Mouse (Mus musculus) liver, embryonic 15.5 days (tissue): Measurements from ENCODE around the gene 2900011O08Rik. TPM values are rescaled to one million over a fixed set of nuclear protein-coding genes. Genes with fewer than 3 reads are reported as not detected.

ENCODE experiments used
- ATAC-seq: fragments of 200-750 bp; cut with Nextera tagmentation; 2 replicates; pipeline ENCODE4 v1.8.0; 2017; ENCODE audit warnings: moderate number of reproducible peaks, mild to moderate bottlenecking, moderate library complexity; ENCODE audit not compliant: insufficient read depth
- H3K27ac ChIP-seq: fragments of 300-500 bp; sonication (generic); replicated peaks from 2 replicates; pipeline ENCODE4 v1.5.1; 2015; ENCODE audit warnings: mild to moderate bottlenecking, inconsistent platforms
- H3K27me3 ChIP-seq: fragments of 300-500 bp; sonication (generic); 2 replicates; pipeline ENCODE4 v1.6.1; 2015; ENCODE audit warnings: mild to moderate bottlenecking, inconsistent platforms
- H3K36me3 ChIP-seq: fragments of 300-500 bp; sonication (generic); replicated peaks from 2 replicates; pipeline ENCODE4 v1.6.1; 2015; ENCODE audit warnings: moderate library complexity, mild to moderate bottlenecking, inconsistent platforms
- H3K4me1 ChIP-seq: fragments of 300-500 bp; sonication (generic); replicated peaks from 2 replicates; pipeline ENCODE4 v1.6.1; 2015; ENCODE audit warnings: inconsistent platforms
- H3K4me2 ChIP-seq: fragments of 300-500 bp; sonication (generic); 2 replicates; pipeline ENCODE4 v1.6.1; 2015; ENCODE audit warnings: moderate library complexity, mild to moderate bottlenecking, inconsistent platforms
- H3K4me3 ChIP-seq: fragments of 300-500 bp; sonication (generic); replicated peaks from 2 replicates; pipeline ENCODE4 v1.5.1; 2015; ENCODE audit warnings: mild to moderate bottlenecking, inconsistent platforms
- H3K9ac ChIP-seq: fragments of 300-500 bp; sonication (generic); 2 replicates; pipeline ENCODE4 v1.6.1; 2015; ENCODE audit warnings: moderate library complexity, mild to moderate bottlenecking, inconsistent platforms
- H3K9me3 ChIP-seq: fragments of 300-500 bp; sonication (generic); replicated peaks from 2 replicates; pipeline ENCODE4 v1.6.1; 2016; ENCODE audit warnings: inconsistent platforms
- whole genome bisulfite sequencing: fragments of 180-500 bp; shearing (Covaris S2); methylation state at CpG from one replicate; pipeline ENCODE4 v1.1.7; 2015; ENCODE audit warnings: mixed read lengths; ENCODE audit not compliant: insufficient replicate concordance; 5-methylcytosine and 5-hydroxymethylcytosine counted together
- microRNA-seq: library from miRNA; unstranded; fragments of <30 nt; microRNA quantifications from one replicate; pipeline ENCODE4, GENCODE M21; 2016
- polyA plus RNA-seq: library from polyadenylated mRNA; unstranded; fragments of >200 nt; fragmentation: Nextera tagmentation; extraction: Ambion mirVana; gene quantifications from 2 replicates; pipeline ENCODE4 v1.2.1, GENCODE M21; 2015

2900011O08Rik gene
- polyA plus RNA-seq, 1 experiment from 2014 or later: 0.09 TPM

DNA sequence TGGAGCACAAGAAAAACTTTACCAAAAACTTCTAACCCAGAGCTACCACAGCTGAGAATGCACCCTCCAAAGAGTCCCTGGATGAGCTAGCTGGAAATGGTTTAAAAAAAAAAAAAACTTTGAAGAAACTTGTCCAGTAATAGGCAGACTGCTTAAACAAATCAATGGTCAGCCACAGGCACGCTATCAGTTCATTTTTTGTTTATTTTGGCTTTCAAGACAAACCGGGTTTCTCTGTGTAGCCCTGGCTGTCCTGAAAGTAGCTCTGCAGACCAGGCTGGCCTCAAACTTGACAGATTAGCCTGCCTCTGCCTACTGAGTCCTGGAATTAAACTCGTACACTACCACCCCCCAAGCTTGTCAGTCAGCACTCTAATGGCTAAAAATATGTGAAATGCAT lies 156.9 kb downstream of the 2900011O08Rik start:
- no peak overlapping the region for H3K9ac ChIP-seq

DNA sequence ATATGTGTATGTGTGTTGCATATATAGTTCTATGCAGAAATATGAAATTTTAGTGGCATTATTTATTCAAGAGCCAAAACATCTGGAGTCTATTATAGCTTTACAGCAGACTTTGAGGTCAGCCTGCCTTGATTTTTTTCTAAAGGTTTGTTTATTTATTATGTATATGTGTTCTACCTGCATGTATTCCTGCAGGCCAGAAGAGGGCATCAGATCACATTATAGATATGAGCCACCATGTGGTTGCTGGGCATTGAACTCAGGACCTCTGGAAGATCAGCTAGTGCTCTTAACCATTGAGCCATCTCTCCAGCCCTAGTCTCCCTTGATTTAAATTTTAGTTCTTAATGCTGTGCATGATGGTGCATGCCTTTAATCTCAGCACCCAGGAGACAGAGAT lies 161.3 kb downstream of the 2900011O08Rik start:
- Histone ChIP-seq H3K4me2 (no peak overlapping the region), H3K27ac (no peak overlapping the region), H3K4me1 (peaks cover 3% of the 10 kb centered on the region; the same call in 1 of the 2 replicates), H3K27me3 (no peaks in the 10 kb centered on the region), H3K4me3 (no peak overlapping the region), H3K36me3 (peaks cover 78% of the 10 kb centered on the region), H3K9me3 (no peaks in the 10 kb centered on the region), H3K9ac (no peak overlapping the region)
- no peak for ATAC-seq

More for the DNA sequence above, 156.9 kb downstream of the 2900011O08Rik start:
- H3K27ac ChIP-seq: no peak overlapping the region
- no peaks in the 10 kb centered on the region for H3K4me1 ChIP-seq
- no peak overlapping the region for H3K4me3 ChIP-seq
- no peak for ATAC-seq
- H3K27me3 ChIP-seq: no peaks in the 10 kb centered on the region
- no peak overlapping the region for H3K4me2 ChIP-seq
- H3K36me3 ChIP-seq: peaks cover 81% of the 10 kb centered on the region
- 58% methylated on average over 3 of the region's 3 CpGs for WGBS
- H3K9me3 ChIP-seq: no peaks in the 10 kb centered on the region

Small RNAs within 50 kb of the gene (microRNA-seq; reads per million reads assigned to microRNA genes)
- gene Gm27671: not detected

Other genes with a start within 250 kb of the 2900011O08Rik start
- 19.2 and 21.0 TPM in 2 replicates for gene Rrn3, start 205.9 kb upstream of the 2900011O08Rik start, polyA plus RNA-seq
- gene Ntan1, start 167.8 kb upstream of the 2900011O08Rik start, polyA plus RNA-seq: 38.0 and 38.7 TPM in 2 replicates
- gene Pdxdc1, start 83.5 kb upstream of the 2900011O08Rik start, polyA plus RNA-seq: 23.8 and 26.2 TPM in 2 replicates
- 1.5 and 1.9 TPM in 2 replicates for gene Mpv17l, start 83.4 kb upstream of the 2900011O08Rik start, polyA plus RNA-seq
- gene Ifitm7, start 284 bp downstream of the 2900011O08Rik start, polyA plus RNA-seq: not detected in 2 replicates
- 51.9 and 54.5 TPM in 2 replicates for gene Nde1, start 176.7 kb downstream of the 2900011O08Rik start, polyA plus RNA-seq
- gene Marf1, start 176.7 kb downstream of the 2900011O08Rik start, polyA plus RNA-seq: 5.5 and 5.6 TPM in 2 replicates